Mouse (Mus musculus) myocyte (in vitro differentiated cells): ENCODE measurements around the gene Gnas. TPM values are rescaled to one million over a fixed set of nuclear protein-coding genes. Genes with fewer than 3 reads are reported as not detected.

Source experiments
- H3K27me3 ChIP-seq: one replicate; pipeline ENCODE4 v1.6.1; 2011; ENCODE audit not compliant: control insufficient read depth, insufficient read depth, insufficient read length
- H3K36me3 ChIP-seq: one replicate; pipeline ENCODE4 v1.6.1; 2011; ENCODE audit not compliant: control insufficient read depth, insufficient read depth
- H3K4me2 ChIP-seq: one replicate; pipeline ENCODE4 v1.6.1; 2011; ENCODE audit warnings: low read depth, control low read depth
- H3K4me3 ChIP-seq: one replicate; pipeline ENCODE4 v1.5.1; 2011; ENCODE audit warnings: mild to moderate bottlenecking, control low read depth, moderate library complexity
- H3K79me2 ChIP-seq: one replicate; pipeline ENCODE4 v1.6.1; 2011; ENCODE audit not compliant: control insufficient read depth, insufficient read depth
- H3ac ChIP-seq: one replicate; pipeline ENCODE4 v1.6.1; 2011; ENCODE audit not compliant: control insufficient read depth, insufficient read length
- CEBPB ChIP-seq: IDR thresholded peaks from 2 replicates; pipeline ENCODE4 v1.6.1; 2011; ENCODE audit warnings: mild to moderate bottlenecking, moderate library complexity; ENCODE audit not compliant: poor library complexity, insufficient read depth, severe bottlenecking
- E2F4 ChIP-seq: IDR thresholded peaks from one replicate; pipeline ENCODE4 v1.6.1; 2011; ENCODE audit warnings: mild to moderate bottlenecking, control low read depth, moderate library complexity; ENCODE audit not compliant: insufficient read depth
- MAX ChIP-seq: IDR thresholded peaks from one replicate; pipeline ENCODE4 v1.6.1; 2011; ENCODE audit warnings: low read depth, mild to moderate bottlenecking, control low read depth
- MYOD1 ChIP-seq, 3 experiments: IDR thresholded peaks; one replicate each; pipeline ENCODE4 v1.6.1; 2011; ENCODE audit warnings: control low read depth in 2 of 3, low read depth in 2 of 3, mild to moderate bottlenecking in 2 of 3, moderate library complexity in 1 of 3; ENCODE audit not compliant: insufficient read length in 2 of 3, control insufficient read depth in 1 of 3
- MYOG ChIP-seq, 3 experiments: IDR thresholded peaks; one replicate each; pipeline ENCODE4 v1.6.1; 2011; ENCODE audit warnings: control low read depth in 2 of 3, low read depth in 2 of 3, mild to moderate bottlenecking in 2 of 3; ENCODE audit not compliant: insufficient read length in 2 of 3, control insufficient read depth in 1 of 3, insufficient read depth in 1 of 3
- POLR2A ChIP-seq: IDR thresholded peaks from one replicate; pipeline ENCODE4 v1.6.1; 2011; ENCODE audit warnings: low read depth, mild to moderate bottlenecking, control low read depth, moderate library complexity; ENCODE audit not compliant: insufficient read length
- POLR2AphosphoS2 ChIP-seq: IDR thresholded peaks from one replicate; pipeline ENCODE4 v1.6.1; 2011; ENCODE audit warnings: low read depth, control low read depth; ENCODE audit not compliant: insufficient read length
- REST ChIP-seq: IDR thresholded peaks from one replicate; pipeline ENCODE4 v1.6.1; 2011; ENCODE audit warnings: mild to moderate bottlenecking, control low read depth, moderate library complexity; ENCODE audit not compliant: insufficient read depth, insufficient read length
- SRF ChIP-seq: IDR thresholded peaks from one replicate; pipeline ENCODE4 v1.6.1; 2011; ENCODE audit warnings: low read depth; ENCODE audit not compliant: control insufficient read depth, insufficient read length
- TCF12 ChIP-seq: IDR thresholded peaks from one replicate; pipeline ENCODE4 v1.6.1; 2011; ENCODE audit warnings: mild to moderate bottlenecking, control low read depth; ENCODE audit not compliant: poor library complexity, insufficient read depth, severe bottlenecking
- TCF3 ChIP-seq: IDR thresholded peaks from one replicate; pipeline ENCODE4 v1.6.1; 2011; ENCODE audit warnings: low read depth, control low read depth; ENCODE audit not compliant: insufficient read length
- USF1 ChIP-seq: IDR thresholded peaks from one replicate; pipeline ENCODE4 v1.6.1; 2011; ENCODE audit warnings: low read depth, mild to moderate bottlenecking, control low read depth, moderate library complexity
- polyA plus RNA-seq: library from polyadenylated mRNA; unstranded; fragments of >200 nt; fragmentation: generic; extraction: Trizol; gene quantifications from one replicate; pipeline ENCODE4 v1.2.1, GENCODE M21; 2012; ENCODE audit warnings: missing spikeins

Gene Gnas
- polyA plus RNA-seq, result 1,706 TPM

DNA sequence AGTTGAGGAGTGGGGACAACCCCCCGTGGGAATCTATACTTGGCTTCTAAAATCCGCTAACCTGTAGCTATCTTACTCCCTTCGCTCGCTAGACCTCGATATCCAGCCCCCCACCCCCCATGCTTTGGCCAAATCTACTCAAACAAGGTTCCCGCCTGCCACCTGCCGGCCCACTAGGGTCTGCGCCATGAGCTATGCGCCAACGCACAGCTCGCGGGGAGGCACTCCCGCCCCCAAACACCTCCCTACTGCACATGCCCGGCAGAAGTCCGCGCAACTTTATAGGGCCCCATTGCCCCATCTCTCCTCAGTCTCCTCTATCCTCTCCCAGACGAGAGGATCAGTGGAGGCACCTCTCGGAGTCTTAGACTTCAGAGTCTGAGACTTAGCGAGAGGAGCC is at the start of gene Gnas:
Gene Gnas (plus strand): TSS at position 310 of the 400 bp plus-strand sequence.
- Histone ChIP-seq H3K36me3 (peaks cover 4% of the 10 kb centered on the region), H3K27me3 (no peaks in the 10 kb centered on the region), H3K4me3 (no peak within 1 kb of the TSS)

DNA sequence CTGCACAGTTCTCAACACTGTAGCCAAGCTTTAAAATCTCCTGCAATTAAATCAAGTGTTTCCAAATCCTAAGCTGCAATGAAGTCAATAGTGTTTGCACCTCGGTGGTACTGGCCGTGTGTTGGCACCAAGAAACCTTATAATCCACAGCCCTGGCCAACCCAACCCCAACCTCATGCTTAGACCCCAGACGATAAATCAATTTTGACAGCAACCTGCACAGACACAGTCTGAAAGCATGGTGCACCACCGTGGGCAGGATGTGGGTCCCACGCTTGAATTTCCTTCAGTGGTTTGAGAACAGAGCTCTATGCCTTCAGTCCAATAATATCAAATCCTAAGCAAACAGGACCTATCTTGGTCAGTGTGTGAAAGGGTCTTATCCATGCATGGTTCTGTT is 41.7 kb upstream of the Gnas start:
- Histone ChIP-seq H3K27me3 (peaks cover 11% of the 10 kb centered on the region), H3ac (no peak overlapping the region), H3K4me3 (no peak overlapping the region), H3K79me2 (no peaks in the 10 kb centered on the region), H3K4me2 (no peak overlapping the region), H3K36me3 (no peaks in the 10 kb centered on the region)
- no peak for TF ChIP-seq REST

More for the DNA sequence above, at the start of gene Gnas:
- no peak for TF ChIP-seq TCF12
- TF ChIP-seq SRF, result no peak
- no peak for TF ChIP-seq CEBPB
- no peak for TF ChIP-seq USF1
- no peak for TF ChIP-seq E2F4
- TF ChIP-seq POLR2AphosphoS2, result no peak
- TF ChIP-seq TCF3, result no peak
- TF ChIP-seq MAX, result no peak
- TF ChIP-seq REST, result no peak
- no peak for TF ChIP-seq POLR2A
- TF ChIP-seq MYOG (IDR thresholded peaks at IDR 0.05; ENCODE audit: control insufficient read depth in 1 of 3, insufficient read depth in 1 of 3, insufficient read length in 2 of 3, low read depth in 2 of 3), result no peak
- no peak for TF ChIP-seq MYOD1 (IDR thresholded peaks at IDR 0.05; ENCODE audit: control insufficient read depth in 1 of 3, insufficient read length in 2 of 3, low read depth in 2 of 3)
- Histone ChIP-seq H3K79me2 (peaks cover 12% of the 10 kb centered on the region), H3K4me2 (no peak within 1 kb of the TSS), H3ac (no peak within 1 kb of the TSS)

DNA sequence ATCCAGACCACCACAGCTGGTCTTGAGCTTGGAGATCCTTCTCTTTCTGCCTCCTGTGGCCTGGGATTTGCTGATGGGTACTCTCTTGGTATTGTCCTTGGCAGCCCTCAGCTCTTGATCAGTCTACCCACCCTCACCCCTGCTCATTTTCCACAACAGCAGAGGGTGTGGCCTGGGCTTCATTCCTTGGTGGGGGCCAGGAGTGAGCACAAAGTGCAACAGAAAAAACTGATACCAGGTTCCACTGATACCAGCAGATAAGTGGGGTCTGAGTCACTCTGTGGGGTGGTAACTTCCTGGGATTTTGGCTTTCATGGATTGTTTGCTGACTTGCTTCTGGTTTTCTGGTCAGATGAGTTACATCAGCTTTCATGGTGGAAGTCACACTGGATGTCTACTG is 32.2 kb upstream of the Gnas start:
- no peaks in the 10 kb centered on the region for H3K27me3 ChIP-seq
- H3K4me2 ChIP-seq, result no peak overlapping the region
- H3K79me2 ChIP-seq, result no peaks in the 10 kb centered on the region
- H3K4me3 ChIP-seq, result no peak overlapping the region
- TF ChIP-seq MYOD1 (IDR thresholded peaks at IDR 0.05; ENCODE audit: control insufficient read depth in 1 of 3, insufficient read length in 2 of 3, low read depth in 2 of 3) (no peak), MAX (no peak), TCF12 (no peak), REST (no peak), E2F4 (no peak), POLR2AphosphoS2 (no peak), CEBPB (no peak), USF1 (no peak), TCF3 (no peak), SRF (no peak)
- no peak overlapping the region for H3ac ChIP-seq
- no peaks in the 10 kb centered on the region for H3K36me3 ChIP-seq

DNA sequence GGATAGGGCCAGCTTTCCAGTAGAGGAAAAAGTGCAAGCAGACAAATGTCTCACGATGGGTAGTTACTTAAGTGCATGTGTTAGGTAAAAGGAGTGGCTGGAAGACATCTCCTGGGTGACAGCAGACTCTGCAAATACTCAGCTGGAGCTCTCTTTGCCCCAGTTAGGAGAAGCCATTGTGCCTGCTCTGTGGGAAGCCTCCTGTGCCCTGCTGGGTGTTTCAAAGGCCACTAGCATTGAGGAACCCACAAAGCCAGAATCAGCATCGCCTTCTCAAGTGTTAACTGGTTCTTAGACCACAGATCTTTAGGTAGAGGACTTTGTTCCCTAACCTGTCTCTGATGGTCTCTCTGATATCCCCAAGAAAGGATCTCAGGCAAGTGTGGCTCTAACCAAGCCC is 26.8 kb upstream of the Gnas start:
- TF ChIP-seq SRF (no peak), TCF3 (no peak), TCF12 (no peak), POLR2AphosphoS2 (no peak), MYOD1 (IDR thresholded peaks at IDR 0.05; ENCODE audit: control insufficient read depth in 1 of 3, insufficient read length in 2 of 3, low read depth in 2 of 3) (no peak), REST (no peak), POLR2A (no peak), E2F4 (no peak), MYOG (IDR thresholded peaks at IDR 0.05; ENCODE audit: control insufficient read depth in 1 of 3, insufficient read depth in 1 of 3, insufficient read length in 2 of 3, low read depth in 2 of 3) (no peak)
- Histone ChIP-seq H3K4me3 (no peak overlapping the region), H3K4me2 (no peak overlapping the region), H3K27me3 (no peaks in the 10 kb centered on the region), H3K36me3 (no peaks in the 10 kb centered on the region), H3ac (no peak overlapping the region), H3K79me2 (no peaks in the 10 kb centered on the region)

DNA sequence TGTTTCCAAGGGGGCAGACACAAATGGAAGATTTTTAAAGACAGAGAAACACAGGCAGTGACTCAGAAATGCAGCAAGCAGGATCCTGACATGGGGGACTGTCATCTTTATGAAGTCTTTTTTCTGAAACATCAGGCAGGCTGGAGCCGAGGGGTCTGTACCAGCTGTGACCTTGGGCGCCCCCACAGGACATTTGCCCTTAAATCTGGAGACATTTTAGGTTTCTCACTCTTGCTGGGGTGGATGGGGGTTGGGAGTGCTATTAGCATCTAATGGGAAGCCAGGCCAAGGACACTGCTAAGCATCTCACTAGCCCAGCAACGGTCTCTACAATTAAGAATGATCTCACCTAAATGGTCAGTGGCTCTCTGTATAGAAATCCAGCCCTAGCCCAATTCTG is 24.1 kb upstream of the Gnas start:
- Histone ChIP-seq H3K27me3 (no peaks in the 10 kb centered on the region), H3K4me3 (no peak overlapping the region), H3K4me2 (no peak overlapping the region), H3ac (no peak overlapping the region), H3K36me3 (no peaks in the 10 kb centered on the region), H3K79me2 (no peaks in the 10 kb centered on the region)
- TF ChIP-seq CEBPB, result no peak
